9 mouse cellular contexts compared by ENCODE assay signal in genomic region chrX:134599922-134600565, GRCm38 (mm10). TPM values are rescaled to one million over a fixed set of nuclear protein-coding genes. Genes with fewer than 3 reads are reported as not detected.
A peak's percentile ranks its signal among the peaks of the same experiment; 100 is the strongest.
DNase-seq lines count a peak whose midpoint lies in the region; ATAC-seq and TF ChIP-seq lines count a peak whose summit lies in the region.
"Had no signal": no experiment of that assay in that cellular context is flagged by ENCODE, and none has a peak within 500 bp of the region (broad histone marks: within the 10 kb centered on the region; RNA-seq: fewer than 3 reads in every experiment).

No protein-coding gene starts in this region.

- H3K9me3 ChIP-seq in ES-Bruce4 (replicated peaks; ENCODE audit: control insufficient read depth, insufficient read depth, low read length, poor library complexity, severe bottlenecking), result no peaks in the 10 kb centered on the region
- no peaks in the 10 kb centered on the region for H3K9me3 ChIP-seq in forebrain, embryonic 15.5 days

- ATAC-seq in forebrain, embryonic 15.5 days (replicated peaks), result no peak; the same call in 1 of the 2 replicates
- ATAC-seq in megakaryocyte, adult 5-6 weeks (ENCODE audit: poor library complexity, severe bottlenecking), result peak; percentile 45

- TF ChIP-seq POLR2A in heart, adult 2 months (IDR thresholded peaks at IDR 0.05; ENCODE audit: insufficient read depth, low read depth, low read length), result no peak
- TF ChIP-seq POLR2A in ES-Bruce4 (IDR thresholded peaks at IDR 0.05; ENCODE audit: insufficient read depth, low read length), result no peak

- H3K27me3 ChIP-seq in heart, adult 2 months (ENCODE audit: control insufficient read depth, insufficient read depth, low read length), result no peaks in the 10 kb centered on the region
- no peaks in the 10 kb centered on the region for H3K27me3 ChIP-seq in ES-Bruce4 (ENCODE audit: control insufficient read depth, insufficient read depth, low read length, poor library complexity, severe bottlenecking)
- no peaks in the 10 kb centered on the region for H3K27me3 ChIP-seq in forebrain, embryonic 15.5 days

- TF ChIP-seq EP300 in heart, adult 2 months (IDR thresholded peaks at IDR 0.05; ENCODE audit: insufficient read depth, low read depth, low read length), result no peak
- TF ChIP-seq EP300 in ES-Bruce4 (IDR thresholded peaks at IDR 0.05; ENCODE audit: insufficient read depth, low read depth, low read length), result no peak

- intact Hi-C loops in heart, adult 2 months (cut with DNase I), result loop anchor here (2.0 to 10.0 kb wide), 3 partner anchors 15 to 1645 kb away; partner anchors contain the start of genes Rpl36a, Tceal9 and Zmat1

- peak overlapping the region; percentile 77 for H3K27ac ChIP-seq in heart, adult 2 months
- H3K27ac ChIP-seq in ES-Bruce4 (ENCODE audit: insufficient read depth, low read length), result peak overlapping the region; percentile 33; the same call in 1 of the 2 replicates
- peak overlapping the region; percentile 80 for H3K27ac ChIP-seq in forebrain, embryonic 15.5 days (replicated peaks)

- WGBS in heart, adult 2 months, result 25% methylated on average over 10 of the region's 10 CpGs
- 31% methylated on average over 10 of the region's 10 CpGs for WGBS in forebrain, embryonic 15.5 days

- H3K79me2 ChIP-seq in heart, adult 2 months (replicated peaks; ENCODE audit: control insufficient read depth, insufficient read depth, low read length), result no peaks in the 10 kb centered on the region

- TF ChIP-seq CTCF in heart, adult 2 months (IDR thresholded peaks at IDR 0.05), result no peak
- TF ChIP-seq CTCF in ES-Bruce4 (IDR thresholded peaks at IDR 0.05; ENCODE audit: low read depth, low read length), result no peak

- H3K9ac ChIP-seq in heart, adult 2 months (ENCODE audit: low read depth, low read length), result peak overlapping the region; percentile 75; the same call in 1 of the 2 replicates
- H3K9ac ChIP-seq in ES-Bruce4 (ENCODE audit: low read depth, poor library complexity, severe bottlenecking), result peak overlapping the region; percentile 76
- peak overlapping the region; percentile 51 for H3K9ac ChIP-seq in forebrain, embryonic 15.5 days (replicated peaks)

- H3K4me2 ChIP-seq in forebrain, embryonic 15.5 days (replicated peaks), result peak overlapping the region; percentile 51

- H3K4me3 ChIP-seq in heart, adult 2 months, result peak overlapping the region; percentile 66
- peak overlapping the region; percentile 95 for H3K4me3 ChIP-seq in ES-Bruce4 (ENCODE audit: low read depth, low read length)
- H3K4me3 ChIP-seq in forebrain, embryonic 15.5 days, result peak overlapping the region; percentile 57

- DNase-seq in heart, adult 2 months, result no peak
- DNase-seq in heart, adult 9 months (ENCODE audit: low spot score in 2 of 2), result no peak
- no peak for DNase-seq in layer of hippocampus, postnatal 10 days (ENCODE audit: low spot score in 2 of 2)
- no peak for DNase-seq in urinary bladder, postnatal 25 days (ENCODE audit: low spot score)
- no peak for DNase-seq in ovary, postnatal 14 days (ENCODE audit: low spot score)
- DNase-seq: kidney, postnatal 4 days had no signal

- H3K36me3 ChIP-seq in heart, adult 2 months (ENCODE audit: control insufficient read depth, insufficient read depth, low read length), result 0 out of 2 replicates have a peak, but pooled peaks cover 2% of the 10 kb centered on the region
- no peaks in the 10 kb centered on the region; the same call in 1 of the 2 replicates for H3K36me3 ChIP-seq in ES-Bruce4 (ENCODE audit: control insufficient read depth, insufficient read depth, low read length, poor library complexity, severe bottlenecking)
- no peaks in the 10 kb centered on the region for H3K36me3 ChIP-seq in forebrain, embryonic 15.5 days

- peaks cover 2% of the 10 kb centered on the region for H3K4me1 ChIP-seq in heart, adult 2 months (ENCODE audit: control insufficient read depth, insufficient read depth, low read length)
- H3K4me1 ChIP-seq in ES-Bruce4 (ENCODE audit: control insufficient read depth, insufficient read depth, low read length), result no peaks in the 10 kb centered on the region
- peaks cover 20% of the 10 kb centered on the region for H3K4me1 ChIP-seq in forebrain, embryonic 15.5 days

RNA-seq across cellular contexts. Expression of gene Gla, which starts 0.9 kb away (rescaled TPM):
- 1 to 10 TPM; 1.7 TPM for total RNA-seq in heart, adult 2 months (2021)
- polyA plus RNA-seq in heart, adult 2 months (2012; rRNA removed), result 0.84 and 1.6 TPM in 2 replicates
- polyA plus RNA-seq in ES-Bruce4 (2011; ENCODE audit: insufficient read depth, insufficient read length, low read depth, missing spikeins), result 8.1 and 8.8 TPM in 2 replicates
- polyA plus RNA-seq in forebrain, embryonic 15.5 days (2015; fragmentation: Nextera tagmentation; extraction: Ambion mirVana), result 2.9 and 3.4 TPM in 2 replicates
- total RNA-seq in megakaryocyte, adult 5-6 weeks (2015), result 11.5 and 11.6 TPM in 2 replicates
- 16.2 and 17.4 TPM in 2 replicates for total RNA-seq in megakaryocyte, adult 5-6 weeks (2017)
- 1 to 10 TPM; 6.9 to 7.8 TPM for total RNA-seq in layer of hippocampus, postnatal 10 days (2021)

RNA-seq across cellular contexts. Expression of gene Hnrnph2, which starts 0.9 kb away (rescaled TPM):
- total RNA-seq in heart, adult 2 months (2021), result 10 to 100 TPM; 63.7 to 74.4 TPM
- polyA plus RNA-seq in heart, adult 2 months (2012; rRNA removed), result 14.4 and 34.6 TPM in 2 replicates
- 114 and 125 TPM in 2 replicates for polyA plus RNA-seq in ES-Bruce4 (2011; ENCODE audit: insufficient read depth, insufficient read length, low read depth, missing spikeins)
- 174 and 177 TPM in 2 replicates for polyA plus RNA-seq in forebrain, embryonic 15.5 days (2015; fragmentation: Nextera tagmentation; extraction: Ambion mirVana)
- total RNA-seq in megakaryocyte, adult 5-6 weeks (2015), result 63.0 and 67.6 TPM in 2 replicates
- 122 and 132 TPM in 2 replicates for total RNA-seq in megakaryocyte, adult 5-6 weeks (2017)
- 100 to 1,000 TPM; 128 to 133 TPM for total RNA-seq in layer of hippocampus, postnatal 10 days (2021)

RNA-seq across cellular contexts. Expression of gene Rpl36a, which starts 14.6 kb away (rescaled TPM):
- 100 to 1,000 TPM in 1 of 2 experiments, 10 to 100 TPM in 1; 95.2 to 110 TPM for total RNA-seq in heart, adult 2 months (2021)
- polyA plus RNA-seq in heart, adult 2 months (2012; rRNA removed), result 96.5 and 124 TPM in 2 replicates
- 1,186 and 1,244 TPM in 2 replicates for polyA plus RNA-seq in ES-Bruce4 (2011; ENCODE audit: insufficient read depth, insufficient read length, low read depth, missing spikeins)
- polyA plus RNA-seq in forebrain, embryonic 15.5 days (2015; fragmentation: Nextera tagmentation; extraction: Ambion mirVana), result 220 and 235 TPM in 2 replicates
- 854 and 930 TPM in 2 replicates for total RNA-seq in megakaryocyte, adult 5-6 weeks (2015)
- total RNA-seq in megakaryocyte, adult 5-6 weeks (2017), result 3,467 and 4,087 TPM in 2 replicates
- 100 to 1,000 TPM; 211 to 227 TPM for total RNA-seq in layer of hippocampus, postnatal 10 days (2021)

RNA-seq across cellular contexts. Expression of gene Btk, which starts 16.7 kb away (rescaled TPM):
- under 1 TPM; 0.94 to 0.98 TPM for total RNA-seq in heart, adult 2 months (2021)
- polyA plus RNA-seq in heart, adult 2 months (2012; rRNA removed), result 0.56 and 0.80 TPM in 2 replicates
- not detected in 2 replicates for polyA plus RNA-seq in ES-Bruce4 (2011; ENCODE audit: insufficient read depth, insufficient read length, low read depth, missing spikeins)
- polyA plus RNA-seq in forebrain, embryonic 15.5 days (2015; fragmentation: Nextera tagmentation; extraction: Ambion mirVana), result 0.28 and 0.45 TPM in 2 replicates
- total RNA-seq in megakaryocyte, adult 5-6 weeks (2015), result 54.9 and 56.9 TPM in 2 replicates
- 57.7 and 63.3 TPM in 2 replicates for total RNA-seq in megakaryocyte, adult 5-6 weeks (2017)
- 1 to 10 TPM; 1.3 to 1.5 TPM for total RNA-seq in layer of hippocampus, postnatal 10 days (2021)

RNA-seq across cellular contexts. Expression of gene Timm8a1, which starts 58.4 kb away (rescaled TPM):
- total RNA-seq in heart, adult 2 months (2021), result 10 to 100 TPM; 25.0 to 25.1 TPM
- 2.5 and 9.8 TPM in 2 replicates for polyA plus RNA-seq in heart, adult 2 months (2012; rRNA removed)
- 45.3 and 54.9 TPM in 2 replicates for polyA plus RNA-seq in ES-Bruce4 (2011; ENCODE audit: insufficient read depth, insufficient read length, low read depth, missing spikeins)
- 46.8 and 46.9 TPM in 2 replicates for polyA plus RNA-seq in forebrain, embryonic 15.5 days (2015; fragmentation: Nextera tagmentation; extraction: Ambion mirVana)
- total RNA-seq in megakaryocyte, adult 5-6 weeks (2015), result 37.9 and 39.1 TPM in 2 replicates
- 43.6 and 45.0 TPM in 2 replicates for total RNA-seq in megakaryocyte, adult 5-6 weeks (2017)
- 10 to 100 TPM; 24.4 to 27.8 TPM for total RNA-seq in layer of hippocampus, postnatal 10 days (2021)
